Mouse (Mus musculus): ENCODE measurements at regions not wholly inside any gene's neighbourhood (a gene's known extent, or its start where the extent isn't known, plus 50 kb on each side); places are given as distances from the start of the nearest gene placed in this dataset.

- no peak for DNase-seq
Measured at GRCm38 (mm10) chr4:57362652-57363051, 61.0 kb upstream of the Ptpn3 start.

GRCm38 (mm10) chr4:57369736-57370373 lies 64.2 kb upstream of the Palm2 start:
- DNase-seq, result peak; percentile 57 to 59

GRCm38 (mm10) chr4:57377872-57378271 lies 56.2 kb upstream of the Palm2 start:
- DNase-seq, result no peak

GRCm38 (mm10) chr4:57380063-57380800 lies 53.8 kb upstream of the Palm2 start:
- no peak for DNase-seq

GRCm38 (mm10) chr4:57381306-57381705 lies 52.7 kb upstream of the Palm2 start:
- DNase-seq, result no peak

Measured in B cell, adult 2 months (primary cell).